Mouse (Mus musculus): Measurements from ENCODE around the gene Iqcb1.
"Not testable (repeated sequence)": the region's sequence is repeated elsewhere in the genome, so short reads cannot be mapped to it uniquely, and the experiment has no call there.

Iqcb1 gene

GRCm38 (mm10) chr16:36828054-36828786 lies at the start of gene Iqcb1:
Gene Iqcb1, plus strand, starts transcription at chr16:36828385.
- DNase-seq (ENCODE audit: low read depth, low spot score): peak; percentile 61

GRCm38 (mm10) chr16:36784146-36784545 lies 44.0 kb upstream of the Iqcb1 start:
- DNase-seq (ENCODE audit: low read depth, low spot score): no peak

GRCm38 (mm10) chr16:36784594-36785313 lies 43.4 kb upstream of the Iqcb1 start, which contains the start of gene Slc15a2:
Gene Slc15a2, minus strand, starts transcription at chr16:36784962.
- peak; percentile 11 for DNase-seq (ENCODE audit: low read depth, low spot score)

- DNase-seq (ENCODE audit: low read depth, low spot score): no peak
Observed at GRCm38 (mm10) chr16:36786466-36786865, 41.7 kb upstream of the Iqcb1 start.

- DNase-seq (ENCODE audit: low read depth, low spot score): no peak
Observed at GRCm38 (mm10) chr16:36790166-36790565, 38.0 kb upstream of the Iqcb1 start.

- DNase-seq (ENCODE audit: low read depth, low spot score): no peak
Observed at GRCm38 (mm10) chr16:36794976-36795375, 33.2 kb upstream of the Iqcb1 start.

GRCm38 (mm10) chr16:36798334-36798733 lies 29.9 kb upstream of the Iqcb1 start:
- DNase-seq (ENCODE audit: low read depth, low spot score): no peak

GRCm38 (mm10) chr16:36802361-36802760 lies 25.8 kb upstream of the Iqcb1 start:
- no peak for DNase-seq (ENCODE audit: low read depth, low spot score)

GRCm38 (mm10) chr16:36808616-36809015 lies 19.6 kb upstream of the Iqcb1 start:
- no peak for DNase-seq (ENCODE audit: low read depth, low spot score)

- DNase-seq (ENCODE audit: low read depth, low spot score): no peak
Observed at GRCm38 (mm10) chr16:36813680-36814079, 14.5 kb upstream of the Iqcb1 start.

GRCm38 (mm10) chr16:36816916-36817315 lies 11.3 kb upstream of the Iqcb1 start:
- DNase-seq (ENCODE audit: low read depth, low spot score): no peak

GRCm38 (mm10) chr16:36817321-36817926 lies 10.8 kb upstream of the Iqcb1 start:
- peak; percentile 75 for DNase-seq (ENCODE audit: low read depth, low spot score)

GRCm38 (mm10) chr16:36820016-36820415 lies 8.2 kb upstream of the Iqcb1 start:
- DNase-seq (ENCODE audit: low read depth, low spot score): no peak

- DNase-seq (ENCODE audit: low read depth, low spot score): no peak
Observed at GRCm38 (mm10) chr16:36820747-36821146, 7.4 kb upstream of the Iqcb1 start.

GRCm38 (mm10) chr16:36821474-36821873 lies 6.7 kb upstream of the Iqcb1 start:
- no peak for DNase-seq (ENCODE audit: low read depth, low spot score)

GRCm38 (mm10) chr16:36827611-36828053 lies 553 bp upstream of the Iqcb1 start:
- no peak for DNase-seq (ENCODE audit: low read depth, low spot score)

- DNase-seq (ENCODE audit: low read depth, low spot score): no peak
Observed at GRCm38 (mm10) chr16:36828820-36829219, 635 bp downstream of the Iqcb1 start.

GRCm38 (mm10) chr16:36846894-36847293 lies 18.7 kb downstream of the Iqcb1 start:
- DNase-seq (ENCODE audit: low read depth, low spot score): not testable (repeated sequence)

- DNase-seq (ENCODE audit: low read depth, low spot score): no peak
Observed at GRCm38 (mm10) chr16:36851202-36851601, 23.0 kb downstream of the Iqcb1 start.

GRCm38 (mm10) chr16:36863585-36863984 lies 35.4 kb downstream of the Iqcb1 start:
- DNase-seq (ENCODE audit: low read depth, low spot score): no peak

GRCm38 (mm10) chr16:36869442-36869841 lies 41.3 kb downstream of the Iqcb1 start:
- DNase-seq (ENCODE audit: low read depth, low spot score): no peak

- peak; percentile 98 for DNase-seq (ENCODE audit: low read depth, low spot score)
Observed at GRCm38 (mm10) chr16:36874583-36875275, 46.5 kb downstream of the Iqcb1 start, which contains the start of the genes Eaf2 and Golgb1. Gene Eaf2, minus strand, starts transcription at chr16:36875003. Gene Golgb1, plus strand, starts transcription at chr16:36875140.

Data from retina, postnatal 7 days (tissue).